Mouse (Mus musculus) left cerebral cortex, postnatal 10 days (tissue): Measurements from ENCODE around the gene Tmem252. TPM values are rescaled to one million over a fixed set of nuclear protein-coding genes. Genes with fewer than 3 reads are reported as not detected.
A peak's percentile ranks its signal among the peaks of the same experiment; 100 is the strongest.

ENCODE experiments used
- DNase-seq, 2 experiments: peaks; one replicate each; pipeline ENCODE4 v3.0.0; 2021 to 2022; ENCODE audit warnings: low spot score in 2 of 2, mixed read lengths in 1 of 2; ENCODE audit errors: extremely low spot score in 1 of 2
- intact Hi-C: fragments of 180-260 bp; cut with DNase I; formaldehyde crosslinking; loops from one replicate; pipeline ENCODE4 v1.15.1; 2025
- total RNA-seq, 2 experiments: library from RNA; stranded (reverse); gene quantifications; 2 replicates each; pipeline ENCODE4 v1.2.3; 2021

Tmem252 gene
- under 1 TPM; 0.61 to 0.84 TPM for total RNA-seq

DNA sequence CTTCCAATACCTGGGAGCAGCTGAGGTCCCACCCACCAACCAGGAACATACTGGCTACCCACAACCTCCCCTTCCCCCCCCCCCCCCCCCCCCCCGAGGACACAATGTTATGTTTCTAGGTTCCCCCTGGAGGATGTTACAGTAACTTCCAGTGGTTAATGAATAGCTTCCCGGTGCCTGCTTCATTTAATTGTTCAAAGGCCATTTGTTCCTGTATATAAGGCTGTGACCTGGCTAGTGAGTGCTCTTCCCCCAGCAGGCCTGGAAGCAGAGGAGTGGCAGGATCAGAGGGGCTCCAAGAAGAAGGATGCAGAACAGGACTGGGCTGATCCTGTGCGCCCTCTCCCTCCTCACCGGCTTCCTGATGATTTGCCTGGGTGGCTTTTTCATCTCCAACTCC is at the start of gene Tmem252:
TSS of gene Tmem252 (plus strand) at position 247 of the 400 bp plus-strand sequence.
- no peak for DNase-seq
- intact Hi-C loops = no loop called here

DNA sequence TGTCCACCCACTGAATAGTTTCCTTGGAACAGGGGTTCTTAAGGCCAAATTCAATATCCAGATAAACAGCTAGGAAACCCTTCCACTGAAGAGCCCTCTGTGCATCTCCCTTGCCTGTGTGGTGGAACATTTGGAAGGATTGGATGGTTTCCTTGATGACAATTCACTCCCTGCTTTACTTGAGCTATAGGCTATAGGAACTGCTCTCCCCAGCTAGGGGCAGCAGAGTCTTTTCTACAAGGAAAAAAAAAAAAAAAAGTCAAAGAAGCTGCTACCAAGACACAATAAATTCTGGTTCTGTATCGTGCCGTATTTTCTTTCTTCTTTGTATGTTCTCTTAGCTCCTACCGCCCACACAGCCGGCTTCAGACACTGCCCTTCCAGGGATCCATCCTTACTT is 45.8 kb upstream of the Tmem252 start:
- intact Hi-C loops = no loop called here
- no peak for DNase-seq

- DNase-seq = no peak
- intact Hi-C loops = loop anchor here (5.0 kb wide), 1 partner anchor 331 kb away; no protein-coding TSS in a partner anchor
Measured at GRCm38 (mm10) chr19:24633008-24633407, 40.8 kb upstream of the Tmem252 start.

- intact Hi-C loops = loop anchor here (5.0 kb wide), 1 partner anchor 332 kb away; no protein-coding TSS in a partner anchor
- DNase-seq = peak; percentile 43 to 78
Measured at GRCm38 (mm10) chr19:24634602-24635001, 39.2 kb upstream of the Tmem252 start.

DNA sequence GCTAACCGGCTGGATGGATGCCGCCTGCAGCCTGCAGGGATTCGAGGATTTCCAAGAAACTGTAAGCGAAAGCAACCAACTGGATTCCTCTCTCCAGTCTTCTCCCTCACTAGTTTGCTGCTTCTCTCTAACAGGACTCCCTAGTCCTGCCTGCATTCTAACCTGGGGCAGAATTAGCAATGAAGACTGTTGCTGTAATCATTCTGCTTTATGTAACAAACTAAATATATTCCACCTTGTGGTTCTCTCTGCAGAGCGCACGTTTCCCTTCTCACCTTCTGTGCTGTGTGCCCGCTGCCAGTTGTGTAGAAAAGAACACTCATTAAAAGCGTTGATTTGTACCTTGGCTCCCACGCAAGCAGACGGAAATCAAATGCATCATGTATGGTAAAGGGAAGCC is 37.2 kb upstream of the Tmem252 start:
- intact Hi-C loops = no loop called here
- no peak for DNase-seq

GRCm38 (mm10) chr19:24637988-24638387 is 35.8 kb upstream of the Tmem252 start:
- intact Hi-C loops = no loop called here

GRCm38 (mm10) chr19:24640982-24641381 is 32.8 kb upstream of the Tmem252 start:
- intact Hi-C loops = no loop called here
- DNase-seq = no peak

More at GRCm38 (mm10) chr19:24637988-24638387, 35.8 kb upstream of the Tmem252 start:
- DNase-seq = no peak

- DNase-seq = peak in 1 of 2 experiments; percentile 49
- intact Hi-C loops = no loop called here
Measured at GRCm38 (mm10) chr19:24644971-24645370, 28.8 kb upstream of the Tmem252 start.

- intact Hi-C loops = no loop called here
Measured at GRCm38 (mm10) chr19:24646162-24646829, 27.5 kb upstream of the Tmem252 start.

GRCm38 (mm10) chr19:24648016-24648415 is 25.8 kb upstream of the Tmem252 start:
- intact Hi-C loops = no loop called here
- no peak for DNase-seq

More at GRCm38 (mm10) chr19:24646162-24646829, 27.5 kb upstream of the Tmem252 start:
- DNase-seq = no peak

DNA sequence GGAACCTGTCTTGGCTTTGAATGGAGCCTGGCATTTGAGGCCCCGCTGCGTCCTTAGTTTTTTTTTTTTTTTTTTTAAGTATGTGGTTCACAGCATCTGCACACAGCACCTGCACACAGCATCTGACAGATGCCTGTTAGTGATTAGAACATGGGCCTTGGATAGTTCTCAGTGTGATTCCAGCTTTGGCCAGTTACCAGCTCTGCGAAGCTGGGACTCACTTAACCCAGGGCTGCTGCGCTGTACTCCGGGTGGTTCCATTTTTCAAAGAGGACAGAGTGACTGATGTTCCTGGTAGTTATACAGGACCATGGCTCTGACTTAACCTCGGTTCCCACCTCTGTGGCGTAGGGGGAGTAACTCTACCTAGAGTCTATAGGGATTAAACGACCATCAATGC is 23.4 kb upstream of the Tmem252 start:
- intact Hi-C loops = no loop called here
- no peak for DNase-seq

GRCm38 (mm10) chr19:24651595-24651994 is 22.2 kb upstream of the Tmem252 start:
- intact Hi-C loops = no loop called here
- no peak for DNase-seq

DNA sequence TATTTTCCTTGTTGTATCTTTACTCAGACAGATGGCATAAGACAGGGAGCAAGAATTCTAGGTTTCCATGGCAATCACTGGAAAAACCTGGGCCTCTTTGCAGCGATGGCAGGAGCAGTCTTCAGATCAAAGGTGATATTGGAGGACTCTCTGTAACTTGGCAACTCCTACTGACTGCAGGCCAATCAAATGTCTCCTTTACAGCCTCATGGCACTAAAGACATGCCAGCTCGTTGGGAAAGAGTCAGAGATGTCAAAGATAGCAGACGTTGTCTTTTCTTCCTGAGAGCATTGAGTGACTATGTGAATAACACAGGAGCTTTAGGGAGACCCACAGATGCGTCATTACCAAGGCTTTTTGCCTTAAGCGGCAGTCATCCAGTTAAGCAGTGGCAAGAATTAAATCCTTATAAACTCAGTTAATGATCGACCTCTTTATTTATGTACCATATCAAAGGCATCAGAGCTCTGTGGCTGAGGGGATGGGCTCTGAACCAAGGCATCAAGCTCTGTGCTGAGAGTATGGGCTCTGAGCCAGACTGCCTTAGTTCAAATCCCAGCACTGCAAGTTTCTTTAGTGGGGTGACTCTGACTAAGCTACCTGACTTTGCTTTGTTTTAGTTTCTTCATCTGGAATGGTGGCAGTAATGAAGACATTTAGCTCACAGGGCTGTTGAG is 21.3 kb upstream of the Tmem252 start:
- intact Hi-C loops = no loop called here
- DNase-seq = no peak

- intact Hi-C loops = no loop called here
- DNase-seq = no peak
Measured at GRCm38 (mm10) chr19:24653230-24653799, 20.5 kb upstream of the Tmem252 start.

DNA sequence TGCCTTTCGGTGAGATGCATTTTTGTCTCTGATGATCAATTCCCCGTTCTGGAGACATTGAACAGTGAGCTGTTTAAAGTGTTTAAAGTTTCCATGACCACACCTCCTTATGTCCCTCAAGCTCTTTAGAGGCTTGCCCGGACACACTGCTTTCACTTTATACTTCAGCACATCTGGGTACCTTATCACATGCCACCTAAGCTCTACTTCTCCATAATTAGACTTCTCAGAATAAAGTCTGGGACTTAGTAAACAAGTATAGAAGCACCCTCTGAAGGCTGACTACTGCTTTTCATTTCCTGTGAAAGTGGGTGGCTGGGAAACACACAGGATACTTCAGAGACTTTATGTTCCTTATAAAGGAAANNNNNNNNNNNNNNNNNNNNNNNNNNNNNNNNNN is 16.8 kb upstream of the Tmem252 start:
- intact Hi-C loops = no loop called here
- DNase-seq = no peak

- DNase-seq = no peak
- intact Hi-C loops = no loop called here
Measured at GRCm38 (mm10) chr19:24662346-24662745, 11.5 kb upstream of the Tmem252 start.

DNA sequence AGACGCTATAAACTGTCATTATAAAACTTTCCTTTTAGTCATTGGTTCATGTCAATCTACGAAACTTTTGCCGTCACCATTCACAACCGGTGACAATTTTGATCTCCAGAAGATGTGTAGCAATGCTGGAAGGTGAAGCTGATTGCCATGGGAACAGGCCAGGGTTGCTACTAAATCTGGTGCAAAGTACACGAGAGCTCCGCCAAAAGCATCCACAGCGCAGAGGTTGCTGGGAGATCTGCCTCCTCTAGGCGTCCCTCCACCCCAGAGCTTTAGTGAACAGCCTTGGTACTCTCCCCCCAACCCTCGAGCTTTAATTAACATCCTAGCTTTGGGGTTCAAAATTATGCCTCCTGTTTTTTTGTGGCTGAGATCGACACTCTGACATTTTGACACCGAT is 8.0 kb upstream of the Tmem252 start:
- no peak for DNase-seq
- intact Hi-C loops = no loop called here

DNA sequence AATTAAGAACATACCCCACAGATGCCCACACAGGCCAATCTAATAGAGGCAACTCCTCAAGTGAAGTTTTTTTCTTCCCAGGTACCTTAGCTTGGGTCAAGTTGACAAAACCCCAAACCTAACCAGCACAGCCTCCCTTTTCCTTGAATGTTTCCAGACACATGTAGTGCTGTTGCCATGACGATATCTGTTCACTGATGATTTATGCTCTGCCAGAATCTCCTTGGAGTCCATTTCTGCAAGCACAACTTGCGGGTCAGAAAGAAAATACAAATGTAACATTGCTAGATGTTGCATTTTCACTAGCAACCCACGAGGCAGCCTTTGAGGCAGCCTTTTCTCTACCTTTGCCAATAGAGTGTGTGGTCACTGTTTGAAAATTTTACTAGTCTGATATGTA is 6.3 kb upstream of the Tmem252 start:
- DNase-seq = no peak
- intact Hi-C loops = no loop called here

GRCm38 (mm10) chr19:24671571-24671970 is 2.2 kb upstream of the Tmem252 start:
- intact Hi-C loops = no loop called here
- no peak for DNase-seq

GRCm38 (mm10) chr19:24672366-24672960 is 1.3 kb upstream of the Tmem252 start:
- intact Hi-C loops = no loop called here
- no peak for DNase-seq
